10 mouse cellular contexts compared by ENCODE assay signal in genomic region chr17:57070699-57071098, GRCm38 (mm10). TPM values are rescaled to one million over a fixed set of nuclear protein-coding genes. Genes with fewer than 3 reads are reported as not detected.
DNase-seq lines count a peak whose midpoint lies in the region; ATAC-seq and TF ChIP-seq lines count a peak whose summit lies in the region.
"Had no signal": no experiment of that assay in that cellular context is flagged by ENCODE, and none has a peak within 500 bp of the region (broad histone marks: within the 10 kb centered on the region; RNA-seq: fewer than 3 reads in every experiment).

No protein-coding gene starts in this region.

- no peak overlapping the region for H3K27ac ChIP-seq in embryonic facial prominence, embryonic 14.5 days (replicated peaks; ENCODE audit: low read depth, low read length)

- peaks cover 5% of the 10 kb centered on the region; the same call in 1 of the 2 replicates for H3K36me3 ChIP-seq in E14TG2a.4 (ENCODE audit: insufficient read depth, low read length)
- no peaks in the 10 kb centered on the region for H3K36me3 ChIP-seq in embryonic facial prominence, embryonic 14.5 days (ENCODE audit: control insufficient read depth, insufficient read depth, low read length)

- H3K9ac ChIP-seq in embryonic facial prominence, embryonic 14.5 days (ENCODE audit: low read depth, low read length), result no peak overlapping the region

- H3K9me3 ChIP-seq in E14TG2a.4 (ENCODE audit: low read length), result no peaks in the 10 kb centered on the region
- no peaks in the 10 kb centered on the region for H3K9me3 ChIP-seq in embryonic facial prominence, embryonic 14.5 days (ENCODE audit: control insufficient read depth, low read length)

- WGBS in embryonic facial prominence, embryonic 14.5 days, result under 1% methylated on average over 8 of the region's 11 CpGs

- H3K4me2 ChIP-seq in embryonic facial prominence, embryonic 14.5 days (ENCODE audit: low read depth, low read length), result 0 out of 2 replicates have a peak overlapping the region, but pooled peaks have one; percentile 11

- no peak for TF ChIP-seq CTCF in E14TG2a.4 (conservative IDR thresholded peaks at IDR 0.05; ENCODE audit: low read length)

- H3K4me1 ChIP-seq in E14TG2a.4 (replicated peaks; ENCODE audit: low read depth, low read length), result peaks cover 55% of the 10 kb centered on the region
- no peaks in the 10 kb centered on the region for H3K4me1 ChIP-seq in embryonic facial prominence, embryonic 14.5 days (ENCODE audit: control insufficient read depth, insufficient read depth, low read length)

- H3K27me3 ChIP-seq in E14TG2a.4 (ENCODE audit: insufficient read depth, low read length), result peaks cover 30% of the 10 kb centered on the region
- H3K27me3 ChIP-seq in embryonic facial prominence, embryonic 14.5 days (replicated peaks; ENCODE audit: control insufficient read depth, insufficient read depth, low read length), result no peaks in the 10 kb centered on the region; the same call in 1 of the 2 replicates

- ATAC-seq in embryonic facial prominence, embryonic 14.5 days (ENCODE audit: low read depth), result peak; percentile 83
- ATAC-seq in megakaryocyte, adult 5-6 weeks (ENCODE audit: poor library complexity, severe bottlenecking), result no peak

- H3K4me3 ChIP-seq in E14TG2a.4 (replicated peaks; ENCODE audit: low read length), result peak overlapping the region; percentile 26; the same call in 1 of the 2 replicates
- H3K4me3 ChIP-seq in embryonic facial prominence, embryonic 14.5 days (ENCODE audit: low read depth, low read length), result no peak overlapping the region; the same call in 1 of the 2 replicates

- peak; percentile 90 for DNase-seq in embryonic facial prominence, embryonic 14.5 days (ENCODE audit: low spot score)
- peak; percentile 55 for DNase-seq in kidney, adult 9 months
- peak; percentile 48 for DNase-seq in lung, postnatal 25 days (ENCODE audit: low spot score)
- DNase-seq in gastrocnemius, postnatal 10 days, result no peak
- no peak for DNase-seq in frontal cortex, postnatal 14 days (ENCODE audit: low spot score in 2 of 2)
- DNase-seq in ovary, adult 18-20 months (ENCODE audit: low spot score), result no peak

RNA-seq across cellular contexts. Expression of gene Dennd1c, which starts 7.6 kb away (rescaled TPM):
- polyA plus RNA-seq in embryonic facial prominence, embryonic 14.5 days (2014; fragmentation: Nextera tagmentation; extraction: Ambion mirVana), result 1.6 and 2.1 TPM in 2 replicates
- under 1 TPM; 0.52 to 0.79 TPM for total RNA-seq in gastrocnemius, postnatal 10 days (2021)
- total RNA-seq in megakaryocyte, adult 5-6 weeks (2015), result 69.7 and 73.9 TPM in 2 replicates
- 21.2 and 35.8 TPM in 2 replicates for total RNA-seq in megakaryocyte, adult 5-6 weeks (2017)

RNA-seq across cellular contexts. Expression of gene Slc25a23, which starts 11.0 kb away (rescaled TPM):
- 6.9 and 7.8 TPM in 2 replicates for polyA plus RNA-seq in embryonic facial prominence, embryonic 14.5 days (2014; fragmentation: Nextera tagmentation; extraction: Ambion mirVana)
- 10 to 100 TPM; 42.1 to 50.9 TPM for total RNA-seq in gastrocnemius, postnatal 10 days (2021)
- 4.1 and 5.8 TPM in 2 replicates for total RNA-seq in megakaryocyte, adult 5-6 weeks (2015)
- total RNA-seq in megakaryocyte, adult 5-6 weeks (2017), result 0.49 and 0.77 TPM in 2 replicates

RNA-seq across cellular contexts. Expression of gene Crb3, which starts 11.8 kb away (rescaled TPM):
- 5.5 and 8.1 TPM in 2 replicates for polyA plus RNA-seq in embryonic facial prominence, embryonic 14.5 days (2014; fragmentation: Nextera tagmentation; extraction: Ambion mirVana)
- total RNA-seq in gastrocnemius, postnatal 10 days (2021), result under 1 TPM; 0.54 to 0.81 TPM
- 0.51 TPM in 1 of 2 replicates, not detected in the other for total RNA-seq in megakaryocyte, adult 5-6 weeks (2015)
- not detected in 2 replicates for total RNA-seq in megakaryocyte, adult 5-6 weeks (2017)

RNA-seq across cellular contexts. Expression of gene Tubb4a, which starts 16.9 kb away (rescaled TPM):
- polyA plus RNA-seq in embryonic facial prominence, embryonic 14.5 days (2014; fragmentation: Nextera tagmentation; extraction: Ambion mirVana), result 22.9 and 28.7 TPM in 2 replicates
- total RNA-seq in gastrocnemius, postnatal 10 days (2021), result 1 to 10 TPM; 4.2 to 4.6 TPM
- total RNA-seq in megakaryocyte, adult 5-6 weeks (2015), result 0.13 TPM in 1 of 2 replicates, not detected in the other
- 0.11 and 0.41 TPM in 2 replicates for total RNA-seq in megakaryocyte, adult 5-6 weeks (2017)

RNA-seq across cellular contexts. Expression of gene Slc25a41, which starts 29.2 kb away (rescaled TPM):
- polyA plus RNA-seq in embryonic facial prominence, embryonic 14.5 days (2014; fragmentation: Nextera tagmentation; extraction: Ambion mirVana), result not detected in 2 replicates
- total RNA-seq in gastrocnemius, postnatal 10 days (2021), result not detected
- not detected in 2 replicates for total RNA-seq in megakaryocyte, adult 5-6 weeks (2015)
- total RNA-seq in megakaryocyte, adult 5-6 weeks (2017), result not detected in 2 replicates
- polyA plus RNA-seq: heart, embryonic 16.5 days; spleen, adult 2 months had no signal

Comparison
In these comparisons a context has a peak if more than half of its experiments do, and no peak if none do; other contexts are left out.
1. DNase-seq: peak in embryonic facial prominence, embryonic 14.5 days (single experiment), kidney, adult 9 months (single experiment) and lung, postnatal 25 days (single experiment); none in gastrocnemius, postnatal 10 days (single experiment), frontal cortex, postnatal 14 days (0 of 2) and ovary, adult 18-20 months (single experiment).
2. RNA of gene Dennd1c, which starts 7.6 kb away (total RNA-seq): 21.2 to 73.9 TPM in megakaryocyte, adult 5-6 weeks; 0.52 to 0.79 TPM in gastrocnemius, postnatal 10 days; every median in the first group is over 10 times any median in the second.
3. RNA of gene Slc25a23, which starts 11.0 kb away (total RNA-seq): 42.1 to 50.9 TPM in gastrocnemius, postnatal 10 days; 0.49 to 5.8 TPM in megakaryocyte, adult 5-6 weeks; every median in the first group is over 4 times any median in the second.